Mouse (Mus musculus) myocyte (in vitro differentiated cells): ENCODE results near the gene Defb21.

Source experiments
- CEBPB ChIP-seq: IDR thresholded peaks from 2 replicates; pipeline ENCODE4 v1.6.1; 2011; ENCODE audit warnings: mild to moderate bottlenecking, moderate library complexity; ENCODE audit not compliant: poor library complexity, insufficient read depth, severe bottlenecking
- E2F4 ChIP-seq: IDR thresholded peaks from one replicate; pipeline ENCODE4 v1.6.1; 2011; ENCODE audit warnings: mild to moderate bottlenecking, control low read depth, moderate library complexity; ENCODE audit not compliant: insufficient read depth
- MAX ChIP-seq: IDR thresholded peaks from one replicate; pipeline ENCODE4 v1.6.1; 2011; ENCODE audit warnings: low read depth, mild to moderate bottlenecking, control low read depth
- MYOD1 ChIP-seq, 3 experiments: IDR thresholded peaks; one replicate each; pipeline ENCODE4 v1.6.1; 2011; ENCODE audit warnings: control low read depth in 2 of 3, low read depth in 2 of 3, mild to moderate bottlenecking in 2 of 3, moderate library complexity in 1 of 3; ENCODE audit not compliant: insufficient read length in 2 of 3, control insufficient read depth in 1 of 3
- MYOG ChIP-seq, 3 experiments: IDR thresholded peaks; one replicate each; pipeline ENCODE4 v1.6.1; 2011; ENCODE audit warnings: control low read depth in 2 of 3, low read depth in 2 of 3, mild to moderate bottlenecking in 2 of 3; ENCODE audit not compliant: insufficient read length in 2 of 3, control insufficient read depth in 1 of 3, insufficient read depth in 1 of 3
- POLR2A ChIP-seq: IDR thresholded peaks from one replicate; pipeline ENCODE4 v1.6.1; 2011; ENCODE audit warnings: low read depth, mild to moderate bottlenecking, control low read depth, moderate library complexity; ENCODE audit not compliant: insufficient read length
- POLR2AphosphoS2 ChIP-seq: IDR thresholded peaks from one replicate; pipeline ENCODE4 v1.6.1; 2011; ENCODE audit warnings: low read depth, control low read depth; ENCODE audit not compliant: insufficient read length
- REST ChIP-seq: IDR thresholded peaks from one replicate; pipeline ENCODE4 v1.6.1; 2011; ENCODE audit warnings: mild to moderate bottlenecking, control low read depth, moderate library complexity; ENCODE audit not compliant: insufficient read depth, insufficient read length
- SRF ChIP-seq: IDR thresholded peaks from one replicate; pipeline ENCODE4 v1.6.1; 2011; ENCODE audit warnings: low read depth; ENCODE audit not compliant: control insufficient read depth, insufficient read length
- TCF12 ChIP-seq: IDR thresholded peaks from one replicate; pipeline ENCODE4 v1.6.1; 2011; ENCODE audit warnings: mild to moderate bottlenecking, control low read depth; ENCODE audit not compliant: poor library complexity, insufficient read depth, severe bottlenecking
- TCF3 ChIP-seq: IDR thresholded peaks from one replicate; pipeline ENCODE4 v1.6.1; 2011; ENCODE audit warnings: low read depth, control low read depth; ENCODE audit not compliant: insufficient read length
- USF1 ChIP-seq: IDR thresholded peaks from one replicate; pipeline ENCODE4 v1.6.1; 2011; ENCODE audit warnings: low read depth, mild to moderate bottlenecking, control low read depth, moderate library complexity

GRCm38 (mm10) chr2:152586926-152587560, 14.5 kb downstream of the Defb21 start:
- no peak for TF ChIP-seq USF1
- TF ChIP-seq CEBPB: no peak
- no peak for TF ChIP-seq MYOD1 (IDR thresholded peaks at IDR 0.05; ENCODE audit: control insufficient read depth in 1 of 3, insufficient read length in 2 of 3, low read depth in 2 of 3)
- TF ChIP-seq POLR2A: no peak
- no peak for TF ChIP-seq E2F4
- no peak for TF ChIP-seq TCF12
- no peak for TF ChIP-seq MAX
- TF ChIP-seq MYOG (IDR thresholded peaks at IDR 0.05; ENCODE audit: control insufficient read depth in 1 of 3, insufficient read depth in 1 of 3, insufficient read length in 2 of 3, low read depth in 2 of 3): no peak
- no peak for TF ChIP-seq TCF3
- no peak for TF ChIP-seq POLR2AphosphoS2
- TF ChIP-seq SRF: no peak
- no peak for TF ChIP-seq REST
